Mouse (Mus musculus): ENCODE measurements around the gene Abca5.

Gene Abca5

DNA sequence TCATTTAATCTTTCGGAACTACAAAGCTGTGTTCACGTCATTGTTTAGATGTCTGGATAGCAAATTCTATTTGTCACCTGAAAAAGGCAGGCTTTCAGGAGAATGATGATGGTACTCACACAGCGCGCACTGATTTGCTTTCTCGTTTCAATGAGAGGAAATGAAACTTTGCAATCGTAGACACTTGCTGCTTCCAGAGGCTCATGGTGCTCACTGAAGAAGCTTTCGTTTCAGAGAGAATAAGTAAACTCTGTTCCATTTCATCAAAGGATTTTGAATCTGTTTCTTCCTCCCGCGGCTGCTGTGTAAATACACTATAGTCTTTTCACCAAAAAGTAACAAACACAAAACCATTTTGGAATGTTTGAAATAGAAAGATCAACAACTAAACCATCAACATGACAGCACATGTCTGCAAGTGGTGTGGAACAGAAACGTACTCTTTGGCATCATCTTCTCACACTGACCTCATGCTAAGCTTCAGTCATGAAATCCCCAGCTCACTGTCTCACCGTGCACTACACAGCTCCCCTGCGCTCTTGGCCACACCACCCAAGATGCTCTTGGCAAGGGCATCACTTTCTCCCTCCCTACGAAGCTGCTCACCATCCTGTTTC lies 39.5 kb downstream of the Abca5 start:
- DNase-seq = no peak

DNA sequence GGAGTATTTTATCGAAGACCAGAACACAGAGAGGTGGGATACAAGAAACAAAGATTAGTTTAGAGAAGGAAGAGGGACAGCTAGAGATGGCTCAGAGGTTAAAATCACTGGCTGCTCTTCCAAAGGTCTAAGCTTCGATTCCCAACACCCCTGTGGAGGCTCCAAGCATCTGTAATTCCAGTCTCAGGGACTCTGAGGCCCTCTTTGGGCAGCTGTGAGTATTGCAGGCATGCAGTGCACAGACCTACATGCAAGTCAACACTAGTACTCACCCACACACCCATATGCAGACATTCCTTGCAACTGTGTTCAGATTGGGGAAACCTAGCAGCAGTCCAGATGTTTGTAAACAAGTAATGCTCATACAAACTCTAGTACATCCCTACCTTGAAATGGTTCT lies 46.9 kb downstream of the Abca5 start:
- no peak for DNase-seq

DNA sequence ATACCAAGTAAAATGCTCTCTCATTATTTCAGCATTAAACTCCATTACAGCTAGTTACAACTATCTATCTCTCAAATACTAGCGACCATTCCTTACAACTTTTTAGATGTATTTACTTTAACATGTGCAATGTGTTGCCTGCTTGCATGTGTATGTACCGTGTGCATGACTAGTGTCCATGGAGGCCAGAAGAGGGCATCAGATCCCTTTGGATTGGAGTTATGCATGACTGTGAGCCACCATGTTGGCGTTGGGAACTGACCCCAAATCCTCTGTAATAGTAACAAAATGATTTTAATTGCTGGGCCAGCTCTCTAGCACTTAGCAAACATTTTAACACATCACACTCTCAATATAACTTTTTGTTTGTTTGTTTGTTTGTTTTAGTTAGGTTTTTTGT lies 49.1 kb downstream of the Abca5 start:
- no peak for DNase-seq

DNA sequence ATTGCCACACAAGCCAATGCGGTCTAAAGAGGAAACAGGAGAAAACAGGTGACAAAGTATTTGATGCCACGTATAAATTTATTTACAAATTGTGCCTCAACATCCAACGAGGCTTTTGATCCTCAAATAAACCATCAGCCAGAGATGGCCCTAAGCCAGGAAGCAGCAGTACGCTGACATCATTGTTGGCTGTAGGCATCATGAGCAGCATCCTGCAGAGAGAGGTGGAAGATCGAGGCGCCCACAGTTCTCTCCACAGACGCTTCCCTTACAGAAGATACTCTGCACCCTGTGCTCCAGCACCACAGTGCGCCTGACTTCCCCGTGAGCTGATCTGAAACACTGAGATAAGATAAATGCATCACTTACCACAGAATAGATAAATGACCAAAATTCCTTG lies 49.8 kb downstream of the Abca5 start:
- no peak for DNase-seq

DNA sequence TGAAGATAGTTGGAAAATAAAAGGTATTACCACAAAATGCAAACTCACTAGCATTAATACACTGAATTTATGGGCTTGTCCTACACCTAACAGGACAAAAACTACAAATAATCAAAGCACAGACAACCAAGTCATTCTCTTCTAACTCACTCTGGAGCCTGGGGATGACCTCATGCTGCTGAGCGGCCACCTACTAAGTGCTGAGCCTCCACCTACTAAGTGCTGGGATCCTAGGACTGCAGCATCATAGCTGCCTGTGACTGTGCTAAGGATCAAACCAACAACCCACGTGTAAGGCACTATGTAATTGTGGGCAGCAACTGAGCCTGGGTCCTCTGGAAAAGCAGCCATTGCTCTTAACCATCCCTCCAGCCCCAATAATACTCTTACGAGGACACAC lies 51.2 kb downstream of the Abca5 start:
- no peak for DNase-seq

DNA sequence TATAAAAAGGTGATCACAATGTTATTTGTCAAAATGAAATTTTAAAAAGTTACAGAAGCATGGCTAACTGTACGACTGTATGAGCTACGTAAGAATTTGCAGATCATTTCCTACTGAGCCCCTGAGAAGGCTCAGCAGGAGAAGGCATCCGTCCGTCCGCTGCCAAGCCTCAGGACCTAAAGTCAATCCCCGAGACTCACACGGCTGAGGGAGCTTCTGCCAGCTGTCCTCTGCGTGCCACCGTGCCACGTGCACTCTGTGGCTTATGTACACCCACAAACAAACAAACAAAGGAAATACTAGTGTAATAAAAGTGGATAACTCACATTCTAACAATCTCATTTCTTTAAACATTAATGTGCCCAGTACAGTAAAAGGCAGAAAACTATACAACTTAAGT lies 52.7 kb downstream of the Abca5 start:
- DNase-seq = no peak

DNA sequence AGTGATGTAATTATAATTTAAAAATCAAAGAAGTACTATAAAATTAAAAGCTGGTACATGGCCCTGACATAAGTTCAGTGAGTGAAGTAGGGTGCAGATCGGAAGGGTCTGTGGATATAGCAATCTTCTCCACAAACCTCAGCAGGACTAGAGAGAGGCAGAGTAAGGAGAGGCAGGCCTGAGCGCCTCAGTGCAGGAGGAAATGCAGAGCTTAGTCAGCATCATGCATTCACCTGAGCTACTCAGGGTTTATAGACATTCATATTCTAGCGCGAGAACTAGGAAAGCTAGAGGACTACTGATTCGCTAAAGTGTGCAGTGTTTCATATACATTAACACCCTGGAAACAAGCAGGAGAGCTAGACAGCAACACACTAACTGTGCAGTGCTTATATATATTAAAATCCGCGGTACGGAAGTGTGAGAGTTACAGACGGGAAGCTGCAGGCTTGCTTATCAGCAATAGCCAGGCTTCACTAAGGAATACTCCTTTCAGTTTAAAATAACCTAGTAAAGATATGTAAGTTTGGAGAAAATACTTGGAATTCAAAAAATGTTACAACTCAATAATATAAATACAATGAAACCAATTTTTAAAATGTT lies 53.2 kb downstream of the Abca5 start:
- no peak for DNase-seq

DNA sequence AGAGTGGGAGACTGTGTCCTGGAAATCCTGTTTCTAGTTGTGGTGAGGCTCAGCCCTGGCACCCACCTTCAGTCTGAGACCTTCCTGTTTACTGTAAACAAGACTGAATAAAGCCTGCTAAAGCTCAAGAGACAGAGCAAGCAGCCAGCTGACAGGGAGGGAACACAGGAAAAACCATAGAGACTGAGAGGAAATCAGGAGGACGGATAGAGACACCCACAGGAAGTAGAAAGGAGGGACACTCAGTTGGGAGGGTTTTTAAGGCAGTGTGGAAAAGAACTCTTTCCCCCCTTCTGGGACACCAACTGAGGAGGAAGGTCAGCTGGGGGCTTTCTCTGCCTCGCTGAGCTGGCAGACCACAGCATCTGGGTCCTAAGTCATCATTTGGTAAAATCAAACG lies 62.7 kb downstream of the Abca5 start:
- DNase-seq = no peak

DNA sequence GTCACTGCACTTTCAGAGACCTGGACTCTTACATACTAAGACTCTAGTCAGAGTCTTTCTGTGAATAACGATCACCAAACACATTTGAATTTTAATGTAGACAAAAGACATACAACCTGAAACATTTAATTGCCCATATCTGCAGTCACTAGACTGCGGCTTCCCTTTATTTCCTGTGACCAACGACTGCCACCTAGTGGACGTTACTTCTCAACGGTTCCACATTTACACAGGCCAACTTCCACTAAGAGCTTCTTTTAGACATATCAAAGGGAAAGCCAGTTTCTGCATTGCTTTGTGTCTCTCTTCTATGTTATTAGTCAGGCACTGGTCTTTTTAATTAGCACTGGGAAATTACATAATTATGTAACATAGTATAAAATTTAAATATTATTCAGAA lies 65.8 kb downstream of the Abca5 start:
- DNase-seq = peak; percentile 72

DNA sequence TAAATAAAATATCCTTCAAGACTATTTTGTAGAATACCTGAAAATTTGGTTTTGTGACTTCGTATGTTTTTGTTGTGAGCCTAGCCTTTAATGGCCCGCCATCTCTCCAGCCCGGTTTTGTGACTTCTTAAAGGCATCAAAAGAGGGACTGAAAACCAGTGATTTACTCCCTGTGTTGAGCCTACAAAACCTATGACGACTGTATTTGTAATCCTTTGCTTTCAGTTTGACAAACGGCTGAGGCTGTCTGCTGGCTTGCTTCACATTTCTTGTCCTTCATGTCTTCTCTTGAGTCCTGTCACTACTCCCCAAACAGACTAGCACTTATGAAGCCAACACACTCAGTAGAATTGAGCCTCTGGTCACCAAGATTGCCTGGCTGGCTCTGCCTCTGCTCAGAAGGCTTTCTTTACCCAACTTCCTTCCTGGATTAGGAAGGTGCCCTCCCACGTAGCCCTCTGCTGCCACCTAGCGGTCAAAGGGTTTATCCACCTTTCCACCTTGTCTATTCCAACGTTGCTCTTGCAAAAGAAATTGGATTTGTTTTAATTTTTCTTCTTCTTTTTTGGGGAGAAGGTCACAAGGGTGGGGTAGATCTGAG lies 69.2 kb downstream of the Abca5 start:
- DNase-seq = peak; percentile 92

DNA sequence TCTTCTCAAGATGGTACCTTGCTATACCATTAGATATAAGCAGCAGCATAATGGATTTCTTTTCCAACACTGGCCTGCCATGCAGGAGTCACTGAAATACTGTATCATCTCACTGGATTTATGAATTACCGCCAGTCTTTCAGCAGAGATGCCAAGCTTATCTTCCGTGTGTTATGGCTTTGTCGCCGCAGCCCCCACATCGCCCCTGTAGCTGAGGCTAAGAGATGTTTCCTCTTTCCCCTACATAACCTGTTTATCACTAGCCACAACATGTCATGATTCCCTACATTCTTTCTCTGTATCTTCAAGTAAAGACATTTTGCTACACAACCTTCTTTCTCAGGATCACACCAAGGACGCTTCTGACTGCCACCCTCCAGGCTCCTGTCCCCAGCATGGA lies 70.3 kb downstream of the Abca5 start:
- DNase-seq = no peak

DNA sequence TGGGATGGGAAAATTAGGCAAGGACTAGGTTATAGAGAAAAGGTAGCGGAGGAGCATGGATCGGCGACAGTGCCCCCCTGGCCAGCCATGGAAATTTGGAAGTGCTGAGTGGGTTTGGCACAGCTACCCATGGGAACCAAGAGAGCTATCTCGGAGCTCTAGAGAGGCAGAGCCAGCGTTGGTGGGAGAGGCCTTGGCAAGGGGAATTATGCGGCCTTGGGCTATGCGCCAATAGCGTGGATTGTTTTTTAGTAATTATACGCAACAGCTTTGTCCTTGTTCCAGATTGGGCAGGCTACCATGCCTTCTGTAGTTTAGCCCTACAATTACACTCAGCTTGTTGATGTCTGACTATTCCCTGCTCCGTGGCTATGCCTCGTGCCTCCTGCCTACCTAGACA lies 70.8 kb downstream of the Abca5 start:
- no peak for DNase-seq

DNA sequence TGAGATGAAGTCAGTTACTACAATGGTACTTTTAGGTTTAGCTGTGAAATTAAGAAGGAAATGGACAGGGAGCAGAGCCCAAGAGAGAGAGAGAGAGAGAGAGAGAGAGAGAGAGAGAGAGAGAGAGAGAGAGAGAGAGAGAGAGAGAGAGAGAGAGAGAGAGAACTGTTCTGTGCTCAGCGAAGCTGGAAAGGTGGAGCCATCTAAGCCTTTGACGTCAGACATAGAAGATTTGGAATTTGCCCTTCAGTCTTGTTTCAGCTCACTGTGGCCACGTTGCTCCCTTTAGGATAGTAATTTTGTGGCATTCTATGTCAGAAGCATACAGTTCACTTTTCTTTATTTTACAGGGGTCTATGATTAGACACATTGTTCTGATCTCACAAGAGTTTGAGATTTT lies 75.6 kb downstream of the Abca5 start:
- DNase-seq = no peak

DNA sequence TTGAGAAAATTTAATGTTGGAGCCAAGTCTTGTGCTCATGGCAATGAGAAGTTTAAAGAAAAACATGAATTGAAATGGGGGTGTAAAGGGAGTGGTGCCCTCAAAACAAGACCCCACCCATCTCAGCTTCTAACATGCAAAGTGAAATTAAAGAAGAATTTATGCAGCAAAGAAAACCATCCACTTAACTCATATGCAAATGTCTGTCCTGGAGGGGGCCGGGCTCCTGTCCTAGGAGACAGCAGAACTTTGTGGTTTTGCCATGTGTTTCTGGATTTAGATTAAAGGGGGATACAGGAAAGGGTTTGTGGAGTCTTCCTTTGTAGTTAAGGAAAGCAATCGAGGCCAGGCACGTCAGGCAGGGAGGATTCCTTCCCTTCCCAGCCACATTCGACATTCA lies 79.6 kb downstream of the Abca5 start:
- DNase-seq = no peak

DNA sequence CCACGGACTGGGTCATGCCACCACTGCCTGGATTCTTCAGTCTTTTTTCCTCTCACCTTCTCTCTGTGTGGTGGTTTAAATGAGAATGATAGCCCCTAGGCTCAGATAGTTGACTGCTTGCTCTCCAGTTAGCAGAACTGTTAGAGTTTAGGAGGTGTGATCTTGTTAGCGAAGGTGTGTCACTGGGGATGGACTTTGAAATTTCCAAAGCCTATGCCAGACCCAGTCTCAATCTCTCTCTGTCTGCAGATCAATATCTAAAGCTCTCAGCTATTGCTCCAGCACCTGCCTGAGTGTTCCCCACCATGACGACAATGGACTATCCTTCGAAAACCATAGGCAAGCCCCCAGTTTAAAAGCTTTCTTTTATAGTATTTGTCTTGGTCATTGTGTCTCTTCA lies 80.5 kb downstream of the Abca5 start:
- no peak for DNase-seq

DNA sequence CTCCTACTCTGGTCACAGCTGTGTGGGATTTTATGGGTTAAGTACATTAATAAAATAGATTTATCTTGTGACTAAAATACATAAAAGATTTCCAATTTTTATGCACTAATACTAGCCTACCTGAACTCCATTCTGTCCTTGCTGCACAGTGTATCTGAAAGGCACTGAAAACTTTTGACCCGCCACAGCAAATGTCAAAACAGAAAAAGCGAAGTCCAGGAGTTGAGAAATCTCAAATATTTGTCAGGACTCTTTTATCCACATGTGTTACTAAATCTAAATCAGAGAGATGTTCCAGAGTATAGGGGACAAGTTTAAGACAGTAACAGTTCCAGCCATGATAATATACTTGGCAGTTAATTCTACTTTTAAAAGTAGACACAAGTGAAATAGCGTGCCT lies 85.3 kb downstream of the Abca5 start:
- DNase-seq = no peak

DNA sequence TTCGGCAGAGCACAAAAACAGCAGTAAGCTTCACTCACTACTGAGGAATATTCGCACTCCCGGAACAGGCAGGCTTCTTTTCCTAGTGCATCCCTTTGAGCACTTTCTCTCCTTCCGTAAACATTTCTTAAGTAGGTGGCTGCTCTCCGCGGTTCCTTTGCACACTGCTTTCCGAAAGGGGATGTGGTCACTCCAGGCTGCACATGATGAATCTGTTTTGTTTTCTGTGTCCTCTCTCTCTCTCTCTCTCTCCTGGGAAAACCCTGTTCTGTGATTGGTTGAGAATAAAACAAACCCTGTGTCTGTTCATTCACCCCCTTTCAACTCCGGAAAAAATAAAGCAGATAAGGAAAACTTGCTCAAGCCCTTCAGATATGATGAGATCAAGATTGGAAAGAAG lies 86.0 kb downstream of the Abca5 start, which contains the start of gene Abca6:
TSS of gene Abca6 (minus strand) at position 243 of the 400 bp plus-strand sequence.
- DNase-seq = peak; percentile 47

DNA sequence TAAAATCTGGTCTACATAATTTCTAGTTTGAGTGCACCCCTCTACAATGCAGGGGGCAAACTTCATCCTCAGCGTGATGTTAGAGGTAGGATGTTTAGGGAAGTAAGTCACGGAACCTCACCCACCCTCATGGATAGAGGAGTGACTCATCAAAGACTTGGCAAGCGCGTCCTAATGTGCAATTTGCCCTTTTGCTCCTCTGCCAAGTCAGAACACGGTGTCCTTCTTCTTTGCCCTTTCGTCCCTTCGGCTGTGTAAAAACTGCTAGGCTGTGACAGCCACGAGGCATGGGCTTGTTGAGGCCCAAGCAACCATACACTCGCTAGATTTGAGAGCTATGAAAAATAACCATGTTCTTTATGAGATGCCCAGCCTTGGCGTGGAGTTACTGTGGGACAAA lies 92.8 kb downstream of the Abca5 start:
- DNase-seq = no peak

DNA sequence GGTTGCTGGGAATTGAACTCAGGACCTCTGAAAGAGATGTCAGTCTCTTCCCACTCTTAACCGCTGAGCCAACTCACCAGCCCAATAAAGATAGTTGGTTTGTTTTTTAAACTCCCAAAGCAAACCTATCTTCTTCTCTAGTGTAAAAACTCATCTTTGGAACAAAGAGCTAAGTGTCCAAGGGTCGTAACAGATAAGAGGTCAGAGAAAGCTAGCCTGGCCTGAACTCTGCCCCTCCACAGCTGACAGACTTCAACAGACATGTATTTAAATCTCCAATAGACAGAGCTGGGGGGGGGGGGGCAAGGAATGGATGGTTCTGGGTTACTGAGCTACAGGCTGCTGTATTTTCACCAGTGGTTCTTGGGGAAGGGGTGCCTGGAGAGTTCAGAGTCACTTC lies 100.0 kb downstream of the Abca5 start:
- DNase-seq = no peak

DNA sequence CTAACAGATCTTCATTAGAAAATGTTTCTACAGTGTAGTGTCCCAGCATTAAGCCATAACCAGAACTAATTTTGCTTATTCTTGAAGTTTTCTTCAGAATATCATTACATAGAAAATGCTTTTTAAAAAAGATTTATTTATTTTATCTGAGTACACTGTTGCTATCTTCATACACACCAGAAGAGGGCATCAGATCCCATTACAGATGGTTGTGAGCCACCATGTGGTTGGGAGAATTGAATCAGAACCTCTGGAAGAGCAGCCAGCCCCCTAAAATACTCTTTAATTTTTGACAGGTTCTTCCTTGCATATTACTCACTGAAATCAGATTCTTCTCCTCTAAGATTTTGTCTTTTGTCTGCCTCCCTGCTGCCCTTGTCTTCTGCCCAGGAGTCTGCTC lies 104.5 kb downstream of the Abca5 start:
- DNase-seq = no peak

Data from kidney, postnatal 10 days (tissue).